12 mouse cellular contexts compared by ENCODE assay signal in genomic region chr11:109587019-109587418, GRCm38 (mm10). TPM values are rescaled to one million over a fixed set of nuclear protein-coding genes. Genes with fewer than 3 reads are reported as not detected.
DNase-seq lines count a peak whose midpoint lies in the region; ATAC-seq and TF ChIP-seq lines count a peak whose summit lies in the region.
"Had no signal": no experiment of that assay in that cellular context is flagged by ENCODE, and none has a peak within 500 bp of the region (broad histone marks: within the 10 kb centered on the region; RNA-seq: fewer than 3 reads in every experiment).

No protein-coding gene starts in this region.

- no peaks in the 10 kb centered on the region for H3K27me3 ChIP-seq in kidney, adult 2 months (replicated peaks; ENCODE audit: control insufficient read depth, insufficient read depth, low read length)
- no peaks in the 10 kb centered on the region for H3K27me3 ChIP-seq in kidney, embryonic 14.5 days (ENCODE audit: control insufficient read depth, insufficient read depth, low read length)
- no peaks in the 10 kb centered on the region for H3K27me3 ChIP-seq in heart, embryonic 15.5 days
- H3K27me3 ChIP-seq in liver, embryonic 16.5 days (ENCODE audit: control insufficient read depth, insufficient read depth, low read depth, low read length), result no peaks in the 10 kb centered on the region
- H3K27me3 ChIP-seq: megakaryocyte, embryonic 14.5 days had no signal

- DNase-seq in kidney, adult 2 months, result peak; percentile 27
- peak; percentile 17 for DNase-seq in MEL-GATA-1-ER (ENCODE audit: extremely low read depth, low read depth)
- DNase-seq in layer of hippocampus, adult 8-10 months (ENCODE audit: low spot score in 2 of 2), result no peak
- DNase-seq in frontal cortex, postnatal 10 days (ENCODE audit: low spot score in 2 of 2), result no peak
- no peak for DNase-seq in Muller cell, postnatal 12 days (ENCODE audit: inconsistent ontology term)
- DNase-seq: gastrocnemius, postnatal 36 days had no signal

- WGBS in kidney, adult 2 months, result 57% methylated on average over 13 of the region's 13 CpGs
- WGBS in kidney, embryonic 14.5 days, result 51% methylated on average over 13 of the region's 13 CpGs
- WGBS in heart, embryonic 15.5 days, result 28% methylated on average over 13 of the region's 13 CpGs
- 17% methylated on average over 13 of the region's 13 CpGs for WGBS in liver, embryonic 16.5 days (ENCODE audit: insufficient replicate concordance)

- no peak for TF ChIP-seq POLR2A in kidney, adult 2 months (IDR thresholded peaks at IDR 0.05; ENCODE audit: low read depth, low read length)

- no peak overlapping the region for H3K9ac ChIP-seq in kidney, embryonic 14.5 days (ENCODE audit: low read depth, low read length)
- no peak overlapping the region for H3K9ac ChIP-seq in heart, embryonic 15.5 days
- peak overlapping the region; percentile 54 for H3K9ac ChIP-seq in liver, embryonic 16.5 days (ENCODE audit: low read depth, low read length)

- no peak overlapping the region for H3K4me2 ChIP-seq in kidney, embryonic 14.5 days (replicated peaks; ENCODE audit: low read depth, low read length)
- H3K4me2 ChIP-seq in heart, embryonic 15.5 days, result no peak overlapping the region
- peak overlapping the region; percentile 66 for H3K4me2 ChIP-seq in liver, embryonic 16.5 days (ENCODE audit: low read depth, low read length)

- no peak overlapping the region for H3K4me3 ChIP-seq in kidney, adult 2 months (ENCODE audit: insufficient read depth, low read depth, low read length)
- H3K4me3 ChIP-seq in kidney, embryonic 14.5 days (ENCODE audit: low read length), result no peak overlapping the region
- H3K4me3 ChIP-seq in heart, embryonic 15.5 days, result no peak overlapping the region
- peak overlapping the region; percentile 39 for H3K4me3 ChIP-seq in liver, embryonic 16.5 days (ENCODE audit: low read depth, low read length)

- no peak for ATAC-seq in kidney, embryonic 14.5 days (ENCODE audit: low FRiP score, low TSS enrichment)
- no peak for ATAC-seq in heart, embryonic 15.5 days (replicated peaks; ENCODE audit: insufficient number of reproducible peaks, insufficient read depth, low FRiP score, low read depth)
- peak; percentile 50 for ATAC-seq in liver, embryonic 16.5 days (ENCODE audit: low read depth)
- ATAC-seq: activated CD4-positive, CD25-positive, alpha-beta regulatory T cell, adult 4 months; forebrain, embryonic 14.5 days had no signal

- H3K27ac ChIP-seq in kidney, adult 2 months (ENCODE audit: insufficient read depth, low read depth, low read length), result no peak overlapping the region
- H3K27ac ChIP-seq in kidney, embryonic 14.5 days (ENCODE audit: low read depth, low read length), result no peak overlapping the region
- H3K27ac ChIP-seq in heart, embryonic 15.5 days, result peak overlapping the region; percentile 77
- H3K27ac ChIP-seq in liver, embryonic 16.5 days (ENCODE audit: low read length), result peak overlapping the region; percentile 81

- H3K9me3 ChIP-seq in kidney, embryonic 14.5 days (ENCODE audit: control insufficient read depth, low read length), result no peaks in the 10 kb centered on the region
- no peaks in the 10 kb centered on the region for H3K9me3 ChIP-seq in heart, embryonic 15.5 days (replicated peaks)
- no peaks in the 10 kb centered on the region for H3K9me3 ChIP-seq in liver, embryonic 16.5 days (replicated peaks; ENCODE audit: control insufficient read depth, low read length)
- H3K9me3 ChIP-seq: megakaryocyte, embryonic 14.5 days had no signal

- TF ChIP-seq CTCF in kidney, adult 2 months (conservative IDR thresholded peaks at IDR 0.05; ENCODE audit: insufficient read depth, insufficient read length, low read depth, low read length), result no peak

- peaks cover 2% of the 10 kb centered on the region for H3K36me3 ChIP-seq in kidney, adult 2 months (ENCODE audit: control insufficient read depth, insufficient read depth, low read length)
- peaks cover 2% of the 10 kb centered on the region; the same call in 1 of the 2 replicates for H3K36me3 ChIP-seq in kidney, embryonic 14.5 days (ENCODE audit: control insufficient read depth, insufficient read depth, low read length)
- H3K36me3 ChIP-seq in heart, embryonic 15.5 days, result peaks cover 9% of the 10 kb centered on the region; the same call in 1 of the 2 replicates
- H3K36me3 ChIP-seq in liver, embryonic 16.5 days (ENCODE audit: control insufficient read depth, insufficient read depth), result peaks cover 10% of the 10 kb centered on the region

- H3K4me1 ChIP-seq in kidney, adult 2 months (ENCODE audit: control insufficient read depth, insufficient read depth, low read length), result no peaks in the 10 kb centered on the region
- H3K4me1 ChIP-seq in kidney, embryonic 14.5 days (ENCODE audit: control insufficient read depth, insufficient read depth, low read length), result no peaks in the 10 kb centered on the region
- peaks cover 26% of the 10 kb centered on the region for H3K4me1 ChIP-seq in heart, embryonic 15.5 days (replicated peaks)
- peaks cover 33% of the 10 kb centered on the region for H3K4me1 ChIP-seq in liver, embryonic 16.5 days (ENCODE audit: control insufficient read depth, low read depth, low read length)

RNA-seq across cellular contexts. Expression of gene Wipi1, which starts 24.7 kb away (rescaled TPM):
- 22.7 and 25.2 TPM in 2 replicates for polyA plus RNA-seq in kidney, adult 2 months (2012; rRNA removed)
- 15.0 and 19.6 TPM in 2 replicates for polyA plus RNA-seq in kidney, embryonic 14.5 days (2014; fragmentation: Nextera tagmentation; extraction: Ambion mirVana)
- polyA plus RNA-seq in heart, embryonic 15.5 days (2015; fragmentation: Nextera tagmentation; extraction: Ambion mirVana), result 50.9 and 54.1 TPM in 2 replicates
- 23.6 and 24.0 TPM in 2 replicates for polyA plus RNA-seq in liver, embryonic 16.5 days (2015; fragmentation: Nextera tagmentation; extraction: Ambion mirVana)
- total RNA-seq in layer of hippocampus, adult 8-10 months (2022), result 10 to 100 TPM; 22.9 to 25.6 (median 23.6) TPM

Comparison
In these comparisons a context has a peak if more than half of its experiments do, and no peak if none do; other contexts are left out.
1. DNase-seq: peak in kidney, adult 2 months (single experiment) and MEL-GATA-1-ER (single experiment); none in layer of hippocampus, adult 8-10 months (0 of 2), frontal cortex, postnatal 10 days (0 of 2) and Muller cell, postnatal 12 days (single experiment).
2. H3K27ac ChIP-seq: peak in heart, embryonic 15.5 days (single experiment) and liver, embryonic 16.5 days (single experiment); none in kidney, adult 2 months (single experiment) and kidney, embryonic 14.5 days (single experiment).